Mouse (Mus musculus) MEL (cell line): ENCODE measurements around the gene Stxbp1. TPM values are rescaled to one million over a fixed set of nuclear protein-coding genes. Genes with fewer than 3 reads are reported as not detected.

ENCODE experiments used
- DNase-seq: peaks from one replicate; pipeline ENCODE4 v3.0.0; 2011; ENCODE audit warnings: low read depth, low spot score
- H3K27ac ChIP-seq: 2 replicates; pipeline ENCODE4 v1.5.1; 2012; ENCODE audit warnings: low read depth, mild to moderate bottlenecking, control low read depth, low read length, moderate library complexity; ENCODE audit not compliant: control insufficient read depth
- H3K27me3 ChIP-seq, 2 experiments: fragments of 150-350 bp in 1 of 2; sonication (generic) in 1 of 2; 2 replicates each; pipeline ENCODE4 v1.6.1; 2012; ENCODE audit warnings: low read length in 2 of 2, mild to moderate bottlenecking in 2 of 2, improper control_type of control experiment in 1 of 2, moderate library complexity in 1 of 2; ENCODE audit not compliant: insufficient read depth in 2 of 2, control insufficient read depth in 1 of 2
- H3K36me3 ChIP-seq, 2 experiments: 2 replicates each; pipeline ENCODE4 v1.6.1; 2012 to 2014; ENCODE audit warnings: low read length in 2 of 2, improper control_type of control experiment in 1 of 2, inconsistent platforms in 1 of 2, mild to moderate bottlenecking in 1 of 2; ENCODE audit not compliant: insufficient read depth in 2 of 2, control insufficient read depth in 1 of 2
- H3K4me1 ChIP-seq, 2 experiments: fragments of 150-350 bp in 1 of 2; sonication (generic) in 1 of 2; 2 replicates each; pipeline ENCODE4 v1.6.1; 2012; ENCODE audit warnings: low read length in 2 of 2, improper control_type of control experiment in 1 of 2, mild to moderate bottlenecking in 1 of 2; ENCODE audit not compliant: insufficient read depth in 2 of 2, control insufficient read depth in 1 of 2
- H3K4me3 ChIP-seq, 2 experiments: fragments of 150-350 bp in 1 of 2; sonication (generic) in 1 of 2; 2 replicates each; pipeline ENCODE4 v1.5.1; 2012; ENCODE audit warnings: low read depth in 2 of 2, low read length in 2 of 2, mild to moderate bottlenecking in 2 of 2, moderate library complexity in 2 of 2, control low read depth in 1 of 2, improper control_type of control experiment in 1 of 2; ENCODE audit not compliant: control insufficient read depth in 1 of 2, insufficient read depth in 1 of 2
- H3K79me2 ChIP-seq: 2 replicates; pipeline ENCODE4 v1.6.1; 2012; ENCODE audit warnings: mild to moderate bottlenecking, low read length, moderate library complexity; ENCODE audit not compliant: control insufficient read depth, poor library complexity, insufficient read depth
- H3K9ac ChIP-seq: 2 replicates; pipeline ENCODE4 v1.6.1; 2012; ENCODE audit warnings: low read depth, mild to moderate bottlenecking, control low read depth, low read length, moderate library complexity; ENCODE audit not compliant: control insufficient read depth, poor library complexity, severe bottlenecking
- H3K9me3 ChIP-seq: fragments of 150-350 bp; sonication (generic); replicated peaks from 2 replicates; pipeline ENCODE4 v1.6.1; 2012; ENCODE audit warnings: mild to moderate bottlenecking, low read length, improper control_type of control experiment, moderate library complexity; ENCODE audit not compliant: insufficient read depth
- CHD2 ChIP-seq: IDR thresholded peaks from 2 replicates; pipeline ENCODE4 v1.6.1; 2011; ENCODE audit warnings: low read length, improper control_type of control experiment
- CTCF ChIP-seq, 3 experiments: IDR thresholded peaks in 2 of 3; conservative IDR thresholded peaks in 1 of 3; 2 replicates each; pipeline ENCODE4 v1.5.1; 2011 to 2012; ENCODE audit warnings: low read length in 3 of 3, low read depth in 2 of 3, mild to moderate bottlenecking in 2 of 3, improper control_type of control experiment in 1 of 3, inconsistent platforms in 1 of 3, mixed read lengths in 1 of 3, moderate library complexity in 1 of 3; ENCODE audit not compliant: control insufficient read depth in 1 of 3, insufficient read depth in 1 of 3, poor library complexity in 1 of 3, severe bottlenecking in 1 of 3
- GABPA ChIP-seq: IDR thresholded peaks from 2 replicates; pipeline ENCODE4 v1.6.1; 2012; ENCODE audit warnings: low read depth, mild to moderate bottlenecking, inconsistent platforms, low read length, improper control_type of control experiment, moderate library complexity
- GATA1 ChIP-seq: IDR thresholded peaks from 2 replicates; pipeline ENCODE4 v1.6.1; 2011; ENCODE audit warnings: low read depth, low read length, improper control_type of control experiment
- HCFC1 ChIP-seq: IDR thresholded peaks from 2 replicates; pipeline ENCODE4 v1.6.1; 2012; ENCODE audit warnings: low read depth, mild to moderate bottlenecking, inconsistent platforms, low read length, improper control_type of control experiment, moderate library complexity
- JUND ChIP-seq: IDR thresholded peaks from 2 replicates; pipeline ENCODE4 v1.6.1; 2011; ENCODE audit warnings: low read depth, mild to moderate bottlenecking, improper control_type of control experiment, low read length
- KAT2A ChIP-seq: conservative IDR thresholded peaks from 2 replicates; pipeline ENCODE4 v1.6.1; 2012; ENCODE audit warnings: low read depth, low read length, improper control_type of control experiment, inconsistent platforms
- MYB ChIP-seq: IDR thresholded peaks from 2 replicates; pipeline ENCODE4 v1.6.1; 2011; ENCODE audit warnings: mild to moderate bottlenecking, low read depth, low read length, improper control_type of control experiment
- MYC ChIP-seq: IDR thresholded peaks from 2 replicates; pipeline ENCODE4 v1.6.1; 2011; ENCODE audit warnings: low read depth, mild to moderate bottlenecking, low read length, improper control_type of control experiment, moderate library complexity
- NRF1 ChIP-seq: IDR thresholded peaks from 2 replicates; pipeline ENCODE4 v1.6.1; 2014; ENCODE audit warnings: low read depth, mild to moderate bottlenecking, inconsistent platforms, low read length, improper control_type of control experiment, moderate library complexity; ENCODE audit not compliant: poor library complexity, insufficient read depth, severe bottlenecking
- POLR2AphosphoS2 ChIP-seq: IDR thresholded peaks from 2 replicates; pipeline ENCODE4 v1.6.1; 2011; ENCODE audit warnings: low read length, improper control_type of control experiment
- POLR2AphosphoS5 ChIP-seq: IDR thresholded peaks from 2 replicates; pipeline ENCODE4 v1.6.1; 2012; ENCODE audit warnings: low read depth, borderline replicate concordance, mild to moderate bottlenecking, inconsistent platforms, low read length, moderate library complexity, mixed read lengths
- RAD21 ChIP-seq: IDR thresholded peaks from 2 replicates; pipeline ENCODE4 v1.6.1; 2011; ENCODE audit warnings: mild to moderate bottlenecking, low read depth, low read length, improper control_type of control experiment
- SIN3A ChIP-seq: IDR thresholded peaks from 2 replicates; pipeline ENCODE4 v1.6.1; 2012; ENCODE audit warnings: low read length, improper control_type of control experiment, inconsistent platforms
- SMC3 ChIP-seq: IDR thresholded peaks from 2 replicates; pipeline ENCODE4 v1.6.1; 2011; ENCODE audit warnings: low read depth, low read length, improper control_type of control experiment
- TAL1 ChIP-seq: IDR thresholded peaks from 2 replicates; pipeline ENCODE4 v1.6.1; 2012; ENCODE audit warnings: mild to moderate bottlenecking, inconsistent platforms, low read length, moderate library complexity, mixed read lengths
- TBP ChIP-seq: IDR thresholded peaks from 2 replicates; pipeline ENCODE4 v1.8.0; 2011; ENCODE audit warnings: low read depth, low read length, improper control_type of control experiment
- UBTF ChIP-seq: IDR thresholded peaks from 2 replicates; pipeline ENCODE4 v1.6.1; 2012; ENCODE audit warnings: low read depth, mild to moderate bottlenecking, inconsistent platforms, low read length, improper control_type of control experiment, moderate library complexity, borderline replicate concordance; ENCODE audit not compliant: insufficient read depth
- USF1 ChIP-seq: IDR thresholded peaks from 2 replicates; pipeline ENCODE4 v1.6.1; 2014; ENCODE audit warnings: low read depth, mild to moderate bottlenecking, inconsistent platforms, low read length, improper control_type of control experiment, moderate library complexity
- USF2 ChIP-seq, 2 experiments: IDR thresholded peaks; 2 replicates each; pipeline ENCODE4 v1.6.1; 2011 to 2012; ENCODE audit warnings: improper control_type of control experiment in 2 of 2, low read length in 2 of 2, borderline replicate concordance in 1 of 2, inconsistent platforms in 1 of 2, low read depth in 1 of 2, mild to moderate bottlenecking in 1 of 2; ENCODE audit not compliant: insufficient read depth in 1 of 2
- ZC3H11A ChIP-seq: IDR thresholded peaks from 2 replicates; pipeline ENCODE4 v1.6.1; 2012; ENCODE audit warnings: low read depth, mild to moderate bottlenecking, inconsistent platforms, low read length, improper control_type of control experiment
- ZKSCAN1 ChIP-seq: IDR thresholded peaks from 2 replicates; pipeline ENCODE4 v1.6.1; 2012; ENCODE audit warnings: low read depth, mild to moderate bottlenecking, inconsistent platforms, low read length, improper control_type of control experiment, moderate library complexity
- ZNF384 ChIP-seq: IDR thresholded peaks from 2 replicates; pipeline ENCODE4 v1.6.1; 2012; ENCODE audit warnings: low read depth, mild to moderate bottlenecking, inconsistent platforms, low read length, improper control_type of control experiment
- polyA plus RNA-seq, 2 experiments: library from polyadenylated mRNA; stranded (reverse) in 1 of 2; unstranded in 1 of 2; fragments of >175 nt in 1 of 2; fragments of >200 nt in 1 of 2; gene quantifications; 2 replicates each; pipeline versions ENCODE4 v1.2.1 to v1.2.4; 2012; ENCODE audit warnings: low replicate concordance in 2 of 2, low read depth in 1 of 2; ENCODE audit not compliant: insufficient read length in 2 of 2, insufficient read depth in 1 of 2, missing spikeins in 1 of 2
- total RNA-seq: library from RNA; depleted of rRNA; stranded (reverse); fragments of 300-350 nt; gene quantifications from 2 replicates; pipeline ENCODE4 v1.2.3, GENCODE M21; 2012

Stxbp1 gene
- total and polyA plus RNA-seq, 3 experiments: 7.1 to 33.2 TPM; not detected in 1

GRCm38 (mm10) chr2:32787176-32787575, 59.9 kb downstream of the Stxbp1 start:
- DNase-seq: peak; percentile 45
- Histone ChIP-seq H3K27me3 (no peaks in the 10 kb centered on the region), H3K36me3 (no peaks in the 10 kb centered on the region), H3K4me1 (no peaks in the 10 kb centered on the region), H3K27ac (no peak overlapping the region), H3K4me3 (no peak overlapping the region), H3K9me3 (no peaks in the 10 kb centered on the region), H3K9ac (no peak overlapping the region), H3K79me2 (no peaks in the 10 kb centered on the region)
- TF ChIP-seq POLR2AphosphoS5 (no peak), GATA1 (no peak), TAL1 (no peak), MYC (no peak), ZNF384 (no peak), CTCF (IDR thresholded peaks at IDR 0.05 in 2 of 3, conservative IDR thresholded peaks at IDR 0.05 in 1 of 3; ENCODE audit: control insufficient read depth in 1 of 3, insufficient read depth in 1 of 3, low read depth in 2 of 3, low read length in 3 of 3, poor library complexity in 1 of 3, severe bottlenecking in 1 of 3) (peak; percentile 23 to 60 (median 56); a peak in 4 of 6 replicates), GABPA (no peak), KAT2A (no peak), MYB (no peak), CHD2 (no peak), HCFC1 (no peak), JUND (no peak), RAD21 (peak; percentile 38), SMC3 (peak; percentile 53), USF2 (IDR thresholded peaks at IDR 0.05; ENCODE audit: borderline replicate concordance in 1 of 2, insufficient read depth in 1 of 2, low read depth in 1 of 2, low read length in 2 of 2) (no peak), NRF1 (no peak), UBTF (no peak), USF1 (no peak), ZC3H11A (no peak)

- Histone ChIP-seq H3K9me3 (no peaks in the 10 kb centered on the region), H3K27ac (no peak within 1 kb of the TSS), H3K79me2 (no peaks in the 10 kb centered on the region), H3K4me3 (no peak within 1 kb of the TSS), H3K27me3 (no peaks in the 10 kb centered on the region), H3K36me3 (no peaks in the 10 kb centered on the region), H3K9ac (no peak within 1 kb of the TSS), H3K4me1 (no peaks in the 10 kb centered on the region)
- peak; percentile 45; the same call in 1 of the 2 replicates for TF ChIP-seq SIN3A
- TF ChIP-seq ZKSCAN1: no peak
- no peak for TF ChIP-seq ZC3H11A
- no peak for TF ChIP-seq GABPA
- TF ChIP-seq HCFC1: 0 out of 2 replicates have a peak, but pooled peaks have one; percentile 26
- TF ChIP-seq POLR2AphosphoS2: no peak; the same call in 1 of the 2 replicates
- TF ChIP-seq USF1: no peak
- no peak for TF ChIP-seq TBP
- DNase-seq: peak; percentile 29
Measured at GRCm38 (mm10) chr2:32784048-32784681, 62.9 kb downstream of the Stxbp1 start, which contains the start of gene Cfap157. Gene Cfap157 (minus strand): TSS chr2:32784428.
